Mouse (Mus musculus): Measurements from ENCODE around the gene Gstp3. TPM values are rescaled to one million over a fixed set of nuclear protein-coding genes. Genes with fewer than 3 reads are reported as not detected.

Gene Gstp3
- total and polyA plus RNA-seq, 2 experiments from 2014 or later, result not detected

DNA sequence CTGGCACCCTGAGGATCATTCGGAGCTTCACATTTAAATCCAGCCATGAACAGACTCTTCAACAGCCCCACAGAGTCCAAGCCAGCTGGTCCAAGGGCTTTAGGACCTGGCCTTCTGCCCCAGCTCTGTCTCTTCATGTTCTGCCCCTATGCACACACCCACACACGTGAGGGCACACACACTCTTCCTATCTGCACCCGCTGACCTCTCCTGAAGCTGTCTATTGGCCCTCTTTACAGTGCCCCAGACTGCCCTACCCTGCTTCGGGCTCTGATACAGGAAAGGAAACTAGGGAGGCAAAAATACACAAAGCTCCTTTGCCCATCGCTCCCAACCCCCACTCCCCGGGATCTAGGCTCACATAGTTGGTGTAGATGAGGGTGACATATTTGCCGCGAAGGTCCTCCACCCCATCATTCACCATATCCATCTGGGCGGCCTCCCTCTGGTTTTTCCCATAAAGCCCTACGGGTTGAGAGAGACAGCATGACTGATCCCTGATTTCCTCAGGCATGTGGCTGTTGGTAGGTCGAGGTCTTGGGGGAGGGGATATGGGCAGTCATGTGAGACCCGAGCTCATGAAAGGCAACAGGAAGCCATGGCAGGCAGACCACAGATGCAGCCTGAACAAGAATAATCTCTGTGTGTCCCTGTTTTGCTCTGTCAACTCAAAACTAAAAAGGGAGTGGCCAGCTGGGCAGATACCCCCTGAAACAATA is 22.9 kb downstream of the Gstp3 start:
- H3K4me1 ChIP-seq (ENCODE audit: insufficient read depth), result 0 out of 2 replicates have a peak, but pooled peaks cover 9% of the 10 kb centered on the region
- no peak overlapping the region for H3K9ac ChIP-seq
- ATAC-seq (no peak), DNase-seq (no peak)
- 85% methylated on average over 12 of the region's 12 CpGs for WGBS
- no peak overlapping the region for H3K27ac ChIP-seq (ENCODE audit: low read depth, low read length)
- no peaks in the 10 kb centered on the region; the same call in 1 of the 2 replicates for H3K36me3 ChIP-seq (ENCODE audit: insufficient read depth)
- H3K27me3 ChIP-seq (ENCODE audit: insufficient read depth, low read length), result no peaks in the 10 kb centered on the region
- no peaks in the 10 kb centered on the region for H3K9me3 ChIP-seq (ENCODE audit: low read length)
- H3K4me2 ChIP-seq (ENCODE audit: low read depth), result no peak overlapping the region
- H3K4me3 ChIP-seq (ENCODE audit: low read depth, low read length), result no peak overlapping the region
- no peak for TF ChIP-seq CTCF (IDR thresholded peaks at IDR 0.05; ENCODE audit: low read depth)

DNA sequence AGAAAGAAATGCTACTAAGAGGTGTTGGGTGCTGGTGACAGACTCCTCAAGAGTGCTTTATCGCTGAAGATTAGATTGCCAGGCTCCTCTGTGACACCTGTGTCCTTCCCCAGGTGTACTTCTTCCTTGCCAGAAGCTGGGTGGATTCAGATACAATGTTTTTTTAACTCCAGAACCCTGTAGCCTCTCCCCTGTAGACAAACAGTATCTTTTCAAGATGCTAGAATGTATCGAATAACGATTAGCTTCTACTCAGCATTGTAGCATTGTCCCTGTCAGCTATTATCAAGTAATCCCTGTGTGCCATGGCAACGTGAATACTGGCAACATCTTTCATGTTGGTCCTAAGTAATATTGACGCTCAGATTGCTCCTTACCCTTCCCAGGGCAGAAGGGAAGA is 25.6 kb downstream of the Gstp3 start:
- H3K9ac ChIP-seq, result no peak overlapping the region
- H3K27ac ChIP-seq (ENCODE audit: low read depth, low read length), result no peak overlapping the region
- no peaks in the 10 kb centered on the region; the same call in 1 of the 2 replicates for H3K36me3 ChIP-seq (ENCODE audit: insufficient read depth)
- H3K4me2 ChIP-seq (ENCODE audit: low read depth), result no peak overlapping the region
- H3K4me1 ChIP-seq (ENCODE audit: insufficient read depth), result 0 out of 2 replicates have a peak, but pooled peaks cover 9% of the 10 kb centered on the region
- DNase-seq (no peak), ATAC-seq (no peak)
- no peaks in the 10 kb centered on the region for H3K9me3 ChIP-seq (ENCODE audit: low read length)
- no peak overlapping the region for H3K4me3 ChIP-seq (ENCODE audit: low read depth, low read length)
- no peaks in the 10 kb centered on the region for H3K27me3 ChIP-seq (ENCODE audit: insufficient read depth, low read length)
- TF ChIP-seq CTCF (IDR thresholded peaks at IDR 0.05; ENCODE audit: low read depth), result no peak
- WGBS, result 51% methylated on average over 5 of the region's 5 CpGs

DNA sequence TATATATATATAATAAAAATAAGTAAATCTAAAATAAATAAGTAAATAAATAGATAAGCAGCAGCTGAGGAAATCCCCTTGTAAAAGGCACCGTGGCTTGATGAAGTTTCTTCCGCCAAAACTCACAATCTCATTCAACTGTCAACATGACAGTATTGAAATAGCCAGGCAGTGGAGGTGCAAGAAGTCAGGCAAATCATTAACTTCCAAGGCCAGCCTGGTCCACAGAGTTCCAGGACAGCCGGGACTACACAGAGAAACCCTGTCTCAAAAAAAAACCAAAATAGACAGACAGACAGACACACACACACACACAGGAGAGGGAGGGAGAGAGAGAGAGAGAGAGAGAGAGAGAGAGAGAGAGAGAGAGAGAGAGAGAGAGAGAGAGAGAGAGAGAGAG is 26.1 kb downstream of the Gstp3 start:
- no peak for DNase-seq

DNA sequence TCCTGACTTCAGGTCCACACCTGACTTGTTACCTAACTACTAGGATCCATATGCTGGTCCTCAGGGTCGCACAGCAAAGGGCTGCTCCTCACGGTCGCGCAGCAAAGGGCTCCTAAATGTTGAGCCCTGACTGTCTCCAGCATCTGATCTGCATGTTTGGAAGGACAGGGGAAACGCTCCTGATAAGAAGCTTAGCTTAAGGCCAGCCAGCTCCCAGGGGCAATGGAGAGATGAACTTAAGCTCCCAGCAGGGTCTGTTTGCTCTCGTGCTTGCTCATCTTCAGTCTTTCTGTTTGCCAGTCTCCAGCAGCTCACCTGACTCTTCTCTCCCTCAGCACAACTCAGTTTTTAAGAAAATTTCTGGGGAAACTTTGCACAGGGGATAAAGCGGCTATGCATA is 26.7 kb downstream of the Gstp3 start:
- Histone ChIP-seq H3K36me3 (ENCODE audit: insufficient read depth) (no peaks in the 10 kb centered on the region; the same call in 1 of the 2 replicates), H3K9me3 (ENCODE audit: low read length) (no peaks in the 10 kb centered on the region), H3K27ac (ENCODE audit: low read depth, low read length) (no peak overlapping the region), H3K4me3 (ENCODE audit: low read depth, low read length) (no peak overlapping the region), H3K4me1 (ENCODE audit: insufficient read depth) (0 out of 2 replicates have a peak, but pooled peaks cover 5% of the 10 kb centered on the region), H3K4me2 (ENCODE audit: low read depth) (no peak overlapping the region), H3K9ac (no peak overlapping the region), H3K27me3 (ENCODE audit: insufficient read depth, low read length) (no peaks in the 10 kb centered on the region)
- TF ChIP-seq CTCF (IDR thresholded peaks at IDR 0.05; ENCODE audit: low read depth), result no peak
- WGBS, result 47% methylated on average over 7 of the region's 7 CpGs
- ATAC-seq (no peak), DNase-seq (no peak)

More for the DNA sequence above, 26.1 kb downstream of the Gstp3 start:
- Histone ChIP-seq H3K36me3 (ENCODE audit: insufficient read depth) (no peaks in the 10 kb centered on the region; the same call in 1 of the 2 replicates), H3K27ac (ENCODE audit: low read depth, low read length) (no peak overlapping the region), H3K9me3 (ENCODE audit: low read length) (no peaks in the 10 kb centered on the region), H3K27me3 (ENCODE audit: insufficient read depth, low read length) (no peaks in the 10 kb centered on the region), H3K4me3 (ENCODE audit: low read depth, low read length) (no peak overlapping the region), H3K4me2 (ENCODE audit: low read depth) (no peak overlapping the region), H3K4me1 (ENCODE audit: insufficient read depth) (0 out of 2 replicates have a peak, but pooled peaks cover 8% of the 10 kb centered on the region), H3K9ac (no peak overlapping the region)
- TF ChIP-seq CTCF (IDR thresholded peaks at IDR 0.05; ENCODE audit: low read depth), result no peak
- WGBS, result 87% methylated on average over 3 of the region's 3 CpGs
- no peak for ATAC-seq

DNA sequence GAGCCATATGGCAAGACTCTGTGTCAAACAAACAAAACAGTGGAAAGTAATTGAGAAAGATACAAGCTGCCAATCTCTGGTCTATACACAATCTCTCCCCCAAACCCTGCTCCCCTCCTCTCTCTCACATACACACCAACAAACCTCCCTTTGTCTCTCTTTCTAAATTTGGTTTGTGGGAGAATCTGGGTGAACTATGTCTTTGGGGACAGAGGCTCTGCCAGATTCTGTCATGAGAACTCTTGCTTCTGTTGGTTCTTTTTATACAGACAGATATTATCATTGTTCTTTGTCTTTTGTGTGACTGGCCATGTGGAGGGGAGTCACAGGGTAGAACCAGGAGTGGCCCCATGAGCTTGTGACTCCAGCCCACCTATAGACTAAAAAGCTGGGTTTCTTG is 31.8 kb downstream of the Gstp3 start:
- Histone ChIP-seq H3K9ac (no peak overlapping the region), H3K4me3 (ENCODE audit: low read depth, low read length) (no peak overlapping the region), H3K27me3 (ENCODE audit: insufficient read depth, low read length) (no peaks in the 10 kb centered on the region), H3K36me3 (ENCODE audit: insufficient read depth) (no peaks in the 10 kb centered on the region), H3K9me3 (ENCODE audit: low read length) (0 out of 2 replicates have a peak, but pooled peaks cover 3% of the 10 kb centered on the region), H3K4me2 (ENCODE audit: low read depth) (no peak overlapping the region), H3K4me1 (ENCODE audit: insufficient read depth) (no peaks in the 10 kb centered on the region), H3K27ac (ENCODE audit: low read depth, low read length) (no peak overlapping the region)
- no peak for DNase-seq
- ATAC-seq, result no peak
- no peak for TF ChIP-seq CTCF (IDR thresholded peaks at IDR 0.05; ENCODE audit: low read depth)

DNA sequence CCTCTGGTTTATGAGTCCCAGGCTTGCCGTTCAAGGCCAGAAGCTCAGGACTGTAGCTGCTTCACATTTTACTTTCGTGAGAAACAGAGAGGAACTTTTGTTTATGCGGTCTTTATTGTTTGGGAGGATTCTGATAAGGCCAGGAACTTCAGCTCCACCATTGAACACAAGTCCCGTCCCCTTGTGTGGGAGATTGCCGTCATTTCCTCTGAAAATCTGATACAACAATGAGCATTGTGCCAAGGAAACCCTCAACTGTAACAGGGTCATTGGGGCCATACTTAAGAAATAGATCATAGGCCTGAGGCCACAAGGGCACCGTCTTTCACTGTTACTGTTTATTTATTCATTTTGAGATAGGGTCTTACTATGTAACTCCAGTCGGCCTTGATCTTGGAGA is 36.2 kb downstream of the Gstp3 start:
- Histone ChIP-seq H3K36me3 (ENCODE audit: insufficient read depth) (no peaks in the 10 kb centered on the region), H3K27me3 (ENCODE audit: insufficient read depth, low read length) (no peaks in the 10 kb centered on the region), H3K4me1 (ENCODE audit: insufficient read depth) (no peaks in the 10 kb centered on the region), H3K9me3 (ENCODE audit: low read length) (0 out of 2 replicates have a peak, but pooled peaks cover 3% of the 10 kb centered on the region), H3K4me3 (ENCODE audit: low read depth, low read length) (no peak overlapping the region), H3K4me2 (ENCODE audit: low read depth) (no peak overlapping the region), H3K9ac (no peak overlapping the region), H3K27ac (ENCODE audit: low read depth, low read length) (no peak overlapping the region)
- ATAC-seq (no peak), DNase-seq (no peak)
- TF ChIP-seq CTCF (IDR thresholded peaks at IDR 0.05; ENCODE audit: low read depth), result no peak
- 83% methylated on average over 7 of the region's 7 CpGs for WGBS

DNA sequence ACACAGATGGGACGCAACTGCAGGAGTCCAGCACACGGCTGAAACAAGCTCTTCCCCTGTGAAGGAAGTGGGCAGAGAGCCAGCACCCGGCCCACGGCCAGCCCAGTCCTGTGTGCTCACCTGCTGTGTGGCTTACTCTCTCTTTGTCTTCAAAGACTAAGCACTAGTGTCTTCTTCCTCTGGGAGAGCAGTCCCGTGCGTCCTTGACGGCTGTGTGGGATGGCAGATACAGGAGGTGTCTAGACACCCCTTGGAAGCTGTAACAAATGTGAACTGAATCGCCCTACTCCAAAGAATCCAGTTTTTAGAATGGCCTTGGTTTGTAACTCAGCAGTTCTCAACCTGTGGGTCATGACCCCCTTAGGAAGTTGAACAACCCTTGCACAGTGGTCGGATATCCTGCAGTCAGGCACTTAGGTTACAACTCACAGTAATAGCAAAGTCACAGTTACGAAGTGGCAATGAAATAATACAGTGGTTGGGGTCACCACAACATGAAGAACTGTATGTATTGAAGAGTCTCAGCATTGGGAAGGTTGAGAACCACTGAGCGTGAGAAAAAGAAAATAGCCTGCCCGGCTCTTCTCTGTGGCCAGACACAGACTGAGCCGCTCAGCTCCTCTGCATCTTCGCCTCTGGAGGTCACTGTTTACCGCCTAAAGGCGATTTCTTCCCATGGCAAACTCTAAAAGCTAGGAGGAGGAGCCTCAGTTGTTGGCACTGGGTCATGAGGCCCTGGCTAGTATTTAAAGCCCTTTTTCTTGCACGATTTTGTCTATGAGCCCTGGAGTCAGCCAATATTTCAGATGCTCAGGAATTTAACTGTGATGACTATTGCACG is 40.4 kb downstream of the Gstp3 start:
- H3K4me3 ChIP-seq (ENCODE audit: low read depth, low read length), result no peak overlapping the region
- peak; percentile 75 for TF ChIP-seq CTCF (IDR thresholded peaks at IDR 0.05; ENCODE audit: low read depth)
- H3K27me3 ChIP-seq (ENCODE audit: insufficient read depth, low read length), result no peaks in the 10 kb centered on the region
- no peak overlapping the region for H3K4me2 ChIP-seq (ENCODE audit: low read depth)
- ATAC-seq, result peak; percentile 89
- no peaks in the 10 kb centered on the region for H3K36me3 ChIP-seq (ENCODE audit: insufficient read depth)
- H3K27ac ChIP-seq (ENCODE audit: low read depth, low read length), result no peak overlapping the region
- WGBS, result 25% methylated on average over 18 of the region's 18 CpGs
- DNase-seq, result peak; percentile 85
- H3K9ac ChIP-seq, result no peak overlapping the region
- no peaks in the 10 kb centered on the region for H3K9me3 ChIP-seq (ENCODE audit: low read length)
- H3K4me1 ChIP-seq (ENCODE audit: insufficient read depth), result no peaks in the 10 kb centered on the region

Data from forebrain, postnatal 0 days (tissue).